Mouse (Mus musculus) thymus, adult 2 months (tissue): ENCODE measurements around the gene Rftn2.

Experiments used
- CTCF ChIP-seq: fragments of 200-500 bp; IDR thresholded peaks from 2 replicates; pipeline ENCODE4 v1.5.1; 2012; ENCODE audit warnings: mild to moderate bottlenecking, control low read depth, low read length, moderate library complexity, borderline replicate concordance; ENCODE audit not compliant: control insufficient read depth, poor library complexity, insufficient read depth; ENCODE audit errors: extremely low read depth
- POLR2A ChIP-seq: fragments of 200-500 bp; IDR thresholded peaks from 2 replicates; pipeline ENCODE4 v1.6.1; 2012; ENCODE audit warnings: mild to moderate bottlenecking, low read length, control low read depth, moderate library complexity; ENCODE audit not compliant: control insufficient read depth, poor library complexity, insufficient read depth; ENCODE audit errors: extremely low read depth

DNA sequence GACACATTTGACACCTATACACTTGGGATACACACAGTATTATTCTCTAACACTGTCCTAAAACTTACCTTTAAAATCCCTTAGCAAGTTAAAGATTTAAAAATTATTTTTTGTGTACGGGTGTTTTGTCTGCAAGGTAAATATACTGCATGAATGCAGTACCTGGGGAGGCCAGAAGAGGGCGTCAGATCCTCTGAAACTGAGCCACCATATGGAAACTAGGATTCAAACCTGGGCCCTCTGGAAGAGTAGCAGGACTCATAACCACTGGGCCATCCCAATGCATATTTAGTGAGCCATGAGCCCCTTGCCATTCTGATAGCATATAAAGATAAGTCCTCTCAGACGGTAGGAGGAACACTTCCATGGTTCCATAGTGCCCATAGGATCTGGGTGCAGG, 33.8 kb downstream of the Rftn2 start:
- TF ChIP-seq CTCF (no peak), POLR2A (no peak)
